Mouse (Mus musculus) colon, adult 2 months (tissue): ENCODE measurements around the gene Gm8453. TPM values are rescaled to one million over a fixed set of nuclear protein-coding genes. Genes with fewer than 3 reads are reported as not detected.

Experiments
- polyA plus RNA-seq: library from polyadenylated mRNA; depleted of rRNA; stranded (reverse); fragments of >200 nt; gene quantifications from 2 replicates; pipeline ENCODE4 v1.2.3, GENCODE M21; 2012; rRNA removed

The Gm8453 gene
- not detected in 2 replicates for polyA plus RNA-seq

GRCm38 (mm10) chr7:22229384-22229783 lies at the start of gene Gm8453:
TSS of gene Gm8453 (minus strand) at chr7:22229484.

GRCm38 (mm10) chr7:22201164-22201563 lies 28.1 kb downstream of the Gm8453 start, which contains the start of gene Gm8653:
TSS of gene Gm8653 (minus strand) at chr7:22201264.

GRCm38 (mm10) chr7:22189077-22189476 lies 40.2 kb downstream of the Gm8453 start, which contains the start of gene Vmn1r143:
TSS of gene Vmn1r143 (plus strand) at chr7:22189377.

Other genes with a start within 250 kb of the Gm8453 start
- not detected in 2 replicates for gene Vmn1r137, start 234.9 kb downstream of the Gm8453 start, polyA plus RNA-seq
- not detected in 2 replicates for gene Vmn1r138, start 200.6 kb downstream of the Gm8453 start, polyA plus RNA-seq
- gene Gm6176, start 173.2 kb downstream of the Gm8453 start, polyA plus RNA-seq: not detected in 2 replicates
- not detected in 2 replicates for gene Vmn1r139, start 160.4 kb downstream of the Gm8453 start, polyA plus RNA-seq
- not detected in 2 replicates for gene Gm16451, start 111.2 kb downstream of the Gm8453 start, polyA plus RNA-seq
- not detected in 2 replicates for gene Gm10666, start 94.7 kb downstream of the Gm8453 start, polyA plus RNA-seq
- gene Vmn1r142, start 65.4 kb downstream of the Gm8453 start, polyA plus RNA-seq: not detected in 2 replicates
- gene Vmn1r143, start 40.1 kb downstream of the Gm8453 start, polyA plus RNA-seq: not detected in 2 replicates
- not detected in 2 replicates for gene Gm8653, start 28.2 kb downstream of the Gm8453 start, polyA plus RNA-seq
- not detected in 2 replicates for gene Gm4187, start 100.2 kb upstream of the Gm8453 start, polyA plus RNA-seq
- not detected in 2 replicates for gene Gm8660, start 141.6 kb upstream of the Gm8453 start, polyA plus RNA-seq
- gene Vmn1r148, start 184.1 kb upstream of the Gm8453 start, polyA plus RNA-seq: not detected in 2 replicates
- not detected in 2 replicates for gene Vmn1r149, start 208.7 kb upstream of the Gm8453 start, polyA plus RNA-seq
- not detected in 2 replicates for gene Gm10665, start 234.6 kb upstream of the Gm8453 start, polyA plus RNA-seq